Mouse (Mus musculus) left cerebral cortex, adult 9 months (tissue): Measurements from ENCODE around the gene Timm22.

Experiments used
- DNase-seq, 2 experiments: peaks; one replicate each; pipeline ENCODE4 v3.0.0; 2022; ENCODE audit warnings: low spot score in 2 of 2

Gene Timm22

GRCm38 (mm10) chr11:76429966-76430631 is 23.3 kb downstream of the Timm22 start:
- no peak for DNase-seq

- no peak for DNase-seq
Measured at GRCm38 (mm10) chr11:76436009-76436408, 29.3 kb downstream of the Timm22 start.

- peak in 1 of 2 experiments; percentile 46 for DNase-seq
Measured at GRCm38 (mm10) chr11:76436864-76437437, 30.2 kb downstream of the Timm22 start.

GRCm38 (mm10) chr11:76439666-76440065 is 32.9 kb downstream of the Timm22 start:
- DNase-seq: peak in 1 of 2 experiments; percentile 64

GRCm38 (mm10) chr11:76445459-76445858 is 38.7 kb downstream of the Timm22 start:
- no peak for DNase-seq

GRCm38 (mm10) chr11:76446251-76446650 is 39.5 kb downstream of the Timm22 start:
- DNase-seq: no peak

- DNase-seq: peak; percentile 58 to 84
Measured at GRCm38 (mm10) chr11:76449520-76450201, 42.9 kb downstream of the Timm22 start.

GRCm38 (mm10) chr11:76450202-76450561 is 43.4 kb downstream of the Timm22 start:
- DNase-seq: peak in 1 of 2 experiments; percentile 39

- DNase-seq: peak in 1 of 2 experiments; percentile 73
Measured at GRCm38 (mm10) chr11:76454492-76454891, 47.7 kb downstream of the Timm22 start.

- peak in 1 of 2 experiments; percentile 89 for DNase-seq
Measured at GRCm38 (mm10) chr11:76456233-76456632, 49.5 kb downstream of the Timm22 start.

- DNase-seq: no peak
Measured at GRCm38 (mm10) chr11:76456897-76457296, 50.1 kb downstream of the Timm22 start.

GRCm38 (mm10) chr11:76458730-76459129 is 52.0 kb downstream of the Timm22 start:
- no peak for DNase-seq

- no peak for DNase-seq
Measured at GRCm38 (mm10) chr11:76459489-76459888, 52.7 kb downstream of the Timm22 start.

GRCm38 (mm10) chr11:76461201-76461600 is 54.4 kb downstream of the Timm22 start:
- no peak for DNase-seq

- no peak for DNase-seq
Measured at GRCm38 (mm10) chr11:76461696-76462095, 54.9 kb downstream of the Timm22 start.

GRCm38 (mm10) chr11:76465879-76466278 is 59.1 kb downstream of the Timm22 start:
- DNase-seq: no peak
